Mouse (Mus musculus): ENCODE measurements around the gene Med29. TPM values are rescaled to one million over a fixed set of nuclear protein-coding genes. Genes with fewer than 3 reads are reported as not detected.

Med29 gene
- polyA plus RNA-seq, 1 experiment: 30.8 TPM

GRCm38 (mm10) chr7:28376011-28376771 lies 16.3 kb downstream of the Med29 start:
- peak; percentile 76 for DNase-seq (ENCODE audit: low spot score)

GRCm38 (mm10) chr7:28375176-28375921 lies 17.2 kb downstream of the Med29 start:
- DNase-seq (ENCODE audit: low spot score): peak; percentile 86

DNA sequence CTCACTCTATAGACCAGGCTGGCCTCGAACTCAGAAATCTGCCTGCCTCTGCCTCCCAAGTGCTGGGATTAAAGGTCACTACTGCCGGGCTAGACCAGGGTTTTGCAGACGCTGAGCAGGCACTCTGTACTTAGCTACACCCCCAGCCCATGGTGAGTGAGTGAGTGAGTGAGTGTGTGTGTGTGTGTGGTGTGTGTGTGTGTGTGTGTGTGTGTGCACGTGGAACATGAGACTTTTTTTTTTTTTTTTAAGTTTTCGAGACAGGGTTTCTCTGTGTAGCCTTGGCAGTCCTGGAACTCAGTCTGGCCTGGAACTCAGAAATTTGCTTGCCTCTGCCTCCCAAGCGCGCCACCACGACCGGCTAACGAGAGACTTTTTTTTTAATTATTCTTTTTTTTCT lies 17.9 kb downstream of the Med29 start:
- DNase-seq (ENCODE audit: low spot score): no peak

GRCm38 (mm10) chr7:28373891-28374495 lies 18.5 kb downstream of the Med29 start:
- DNase-seq (ENCODE audit: low spot score): no peak

DNA sequence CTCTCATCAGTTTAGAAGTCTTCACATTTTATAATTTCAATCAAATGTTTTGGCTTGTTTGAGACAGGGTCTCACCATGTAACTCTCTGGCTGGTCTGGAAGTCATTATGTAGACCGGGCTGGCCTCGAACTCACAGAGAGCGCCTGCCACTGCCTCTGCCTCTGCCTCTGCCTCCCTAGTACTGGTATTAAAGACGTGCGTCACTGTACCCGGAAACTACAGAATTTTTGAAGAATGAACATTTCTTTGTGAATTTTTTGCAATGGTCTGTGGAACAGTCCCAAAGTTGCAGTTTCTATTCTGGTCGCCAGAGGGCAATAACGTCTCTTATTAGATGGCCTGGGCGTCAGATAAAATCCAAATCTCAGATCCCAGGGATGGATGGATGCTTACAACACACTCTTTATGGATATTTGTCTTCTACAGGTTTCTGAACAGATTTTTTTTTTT lies 19.4 kb downstream of the Med29 start:
- DNase-seq (ENCODE audit: low spot score): no peak

- DNase-seq (ENCODE audit: low spot score): peak; percentile 99
Observed at GRCm38 (mm10) chr7:28372251-28373108, 20.0 kb downstream of the Med29 start, which contains the start of gene Plekhg2. Gene Plekhg2 (minus strand): TSS chr7:28372599.

DNA sequence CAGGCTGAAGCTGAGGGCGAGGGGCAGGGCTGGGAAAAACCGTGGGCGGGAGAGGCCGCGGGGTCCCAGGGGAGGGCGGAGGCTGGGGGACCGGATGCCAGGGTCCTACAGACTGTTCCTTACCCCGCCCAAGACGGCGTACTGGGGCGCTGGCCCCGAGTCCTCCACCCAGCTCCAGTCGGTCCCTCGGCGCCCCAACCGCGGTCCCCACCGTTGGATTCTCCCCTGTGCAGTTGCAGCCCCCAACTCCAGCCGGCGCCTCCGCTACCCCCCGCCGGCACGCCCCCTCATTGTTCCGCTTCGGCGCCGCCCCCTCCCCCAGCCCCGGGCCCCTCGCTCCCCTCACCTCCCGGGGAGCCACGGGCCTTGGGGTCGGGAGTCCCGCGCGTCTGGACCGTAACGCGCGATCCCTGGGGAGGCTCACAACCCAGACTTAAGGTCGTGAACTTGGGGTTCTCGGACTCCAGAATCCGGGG lies 21.0 kb downstream of the Med29 start:
- DNase-seq (ENCODE audit: low spot score): peak; percentile 52

GRCm38 (mm10) chr7:28370977-28371513 lies 21.5 kb downstream of the Med29 start:
- peak; percentile 50 for DNase-seq (ENCODE audit: low spot score)

GRCm38 (mm10) chr7:28370051-28370450 lies 22.5 kb downstream of the Med29 start:
- DNase-seq (ENCODE audit: low spot score): no peak

DNA sequence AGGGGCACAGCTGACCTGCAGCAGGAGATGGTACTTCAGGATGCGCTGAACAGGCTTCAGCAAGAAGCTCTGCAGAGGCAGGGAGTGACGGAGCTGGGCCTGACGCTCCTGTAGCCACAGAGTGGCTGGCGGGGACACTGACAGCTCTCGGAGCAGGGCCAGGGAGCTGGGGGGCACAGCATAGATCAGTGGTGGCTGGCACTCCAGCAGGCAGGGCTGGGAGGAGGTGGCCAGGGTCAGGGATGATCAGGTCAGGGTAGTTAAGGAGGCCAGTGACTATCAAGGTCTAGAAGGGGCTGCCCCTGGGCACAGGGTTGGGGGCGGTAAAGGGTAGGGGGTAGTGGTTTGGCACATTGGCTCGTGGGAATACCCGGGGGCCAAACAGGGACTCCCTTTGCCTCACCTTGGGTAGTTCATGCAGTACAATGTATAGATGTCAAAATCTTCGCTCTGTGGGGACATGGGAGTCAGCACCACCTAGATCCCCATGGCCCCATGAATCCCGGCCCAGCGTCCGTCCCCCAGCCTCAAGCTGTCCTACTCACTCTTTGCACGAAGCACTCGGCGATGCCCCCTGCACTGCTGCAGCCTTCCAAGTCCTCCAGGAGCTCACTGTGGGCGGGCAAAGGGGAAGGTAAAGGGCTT lies 24.1 kb downstream of the Med29 start:
- DNase-seq (ENCODE audit: low spot score): no peak

GRCm38 (mm10) chr7:28367663-28368275 lies 24.7 kb downstream of the Med29 start:
- DNase-seq (ENCODE audit: low spot score): no peak

GRCm38 (mm10) chr7:28362441-28363060 lies 30.0 kb downstream of the Med29 start:
- DNase-seq (ENCODE audit: low spot score): no peak

DNA sequence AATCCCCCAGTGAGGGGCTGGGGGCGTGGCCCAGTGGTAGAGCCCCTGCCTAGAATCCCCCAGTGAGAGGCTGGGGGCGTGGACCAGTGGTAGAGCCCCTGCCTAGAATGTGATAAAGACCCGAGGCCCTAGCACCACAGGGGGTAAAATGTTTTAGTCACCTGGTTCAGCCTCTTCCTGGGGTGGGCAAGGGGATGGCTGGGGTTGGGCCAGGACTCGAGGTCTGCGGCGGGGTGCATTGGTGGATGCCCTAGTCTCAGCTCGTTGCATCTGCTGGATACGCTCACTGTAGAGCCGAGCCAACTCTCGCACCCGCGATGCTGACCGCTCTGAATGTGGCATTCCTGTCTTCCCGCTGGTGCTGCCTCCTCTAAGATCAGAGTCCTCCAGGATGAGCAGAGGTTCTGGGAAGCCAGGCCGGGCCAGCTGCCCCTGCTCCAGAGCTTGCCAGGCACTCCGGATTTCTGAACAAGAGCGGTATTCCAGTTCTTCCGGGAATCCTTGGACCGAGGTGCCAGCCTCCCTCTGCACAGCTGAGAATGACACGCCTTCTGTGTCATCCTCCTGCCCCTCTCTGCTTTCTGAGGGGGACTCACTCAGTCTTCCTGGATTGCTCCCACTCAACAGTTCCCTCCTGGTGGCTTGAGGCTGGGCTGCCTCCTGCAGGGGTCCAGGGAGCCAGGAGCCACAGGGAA lies 30.7 kb downstream of the Med29 start:
- DNase-seq (ENCODE audit: low spot score): no peak

- DNase-seq (ENCODE audit: low spot score): no peak
Observed at GRCm38 (mm10) chr7:28360291-28360690, 32.2 kb downstream of the Med29 start.

DNA sequence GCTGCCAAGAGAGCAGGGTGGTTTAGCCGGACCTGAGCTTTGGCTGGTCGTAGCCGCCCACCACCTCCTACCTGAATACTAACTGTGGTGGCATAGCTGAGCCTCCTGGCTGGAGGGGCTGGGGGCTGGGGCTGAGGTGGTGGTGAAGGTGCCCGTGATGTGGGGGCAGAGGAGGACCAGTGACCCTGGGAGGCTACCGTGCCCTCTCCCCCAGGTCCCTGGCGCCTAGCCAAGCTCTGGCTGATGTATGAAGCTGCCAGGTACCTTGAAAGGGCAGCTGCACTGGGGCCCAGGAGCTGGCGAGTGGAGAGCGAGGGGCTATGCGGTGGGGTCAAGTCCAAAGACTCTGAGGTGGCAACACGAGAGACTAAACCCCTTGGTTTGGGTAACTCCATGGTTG lies 32.7 kb downstream of the Med29 start:
- DNase-seq (ENCODE audit: low spot score): no peak

DNA sequence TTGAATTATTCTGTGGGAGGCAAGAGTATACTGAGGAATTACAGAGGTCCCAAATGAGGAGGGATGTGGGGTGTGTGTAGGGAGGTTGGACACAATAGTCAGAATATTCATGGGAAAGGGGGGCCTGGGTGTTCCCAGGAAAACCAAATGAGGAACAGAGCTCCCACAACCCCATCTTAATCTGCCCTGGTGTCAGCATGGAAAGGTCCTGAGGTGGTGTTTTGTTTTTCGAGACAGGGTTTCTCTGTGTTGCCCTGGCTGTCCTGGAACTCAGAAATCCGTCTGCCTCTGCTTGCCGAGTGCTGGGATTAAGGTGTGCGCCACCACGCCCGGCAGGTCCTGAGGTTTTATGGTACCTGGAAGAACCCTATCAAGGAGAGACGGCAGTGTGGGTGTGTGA lies 34.1 kb downstream of the Med29 start:
- no peak for DNase-seq (ENCODE audit: low spot score)

DNA sequence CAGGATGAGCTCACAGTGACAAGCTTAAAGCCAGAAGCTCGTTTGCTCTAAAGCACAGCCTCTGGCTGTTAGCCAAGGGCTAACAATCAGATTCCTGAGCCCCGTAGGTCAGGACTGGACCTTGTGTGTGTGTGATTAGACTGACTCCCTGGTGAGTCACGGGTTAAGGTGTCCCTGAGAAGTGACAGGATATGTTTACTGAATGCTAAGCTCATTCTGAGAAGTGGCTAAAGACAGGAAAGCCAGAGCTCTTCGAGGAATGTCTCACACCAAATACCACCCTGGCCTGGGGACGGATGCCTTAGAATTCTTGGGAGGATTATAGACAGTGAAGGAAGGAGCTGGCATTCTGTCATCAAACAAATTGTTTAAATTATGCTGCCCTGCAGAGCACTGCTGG lies 34.5 kb downstream of the Med29 start:
- DNase-seq (ENCODE audit: low spot score): no peak

DNA sequence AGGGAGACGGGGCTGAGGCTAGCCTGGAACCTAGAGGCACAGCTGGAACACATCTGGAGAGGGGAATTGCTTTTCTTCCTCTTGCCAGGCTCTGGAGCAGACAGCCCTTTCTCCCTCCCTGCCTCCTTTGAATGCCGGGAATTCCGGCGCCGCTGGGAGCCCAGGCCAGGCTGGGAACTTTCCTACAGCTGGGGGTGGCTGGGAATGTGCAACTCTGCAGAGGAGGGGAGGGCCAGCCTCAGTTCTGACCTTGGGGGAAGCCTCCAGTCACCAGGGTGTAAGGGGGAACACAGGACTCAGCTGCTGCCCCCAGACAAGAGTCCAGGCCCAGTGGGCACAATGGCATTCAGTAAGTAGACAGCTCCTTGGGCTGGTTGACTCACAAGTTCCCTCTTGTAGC lies 35.5 kb downstream of the Med29 start:
- DNase-seq (ENCODE audit: low spot score): no peak

GRCm38 (mm10) chr7:28355221-28355620 lies 37.3 kb downstream of the Med29 start:
- DNase-seq (ENCODE audit: low spot score): no peak
